Mouse (Mus musculus) megakaryocyte, embryonic 14.5 days (primary cell): ENCODE results near the gene Sh3d19.

Experiments
- FLI1 ChIP-seq: IDR thresholded peaks from 2 replicates; pipeline ENCODE4 v1.6.1; 2012; ENCODE audit warnings: low read length, inconsistent platforms, mixed read lengths
- GATA1 ChIP-seq: IDR thresholded peaks from 3 replicates; pipeline ENCODE4 v1.6.1; 2012; ENCODE audit warnings: mixed read lengths, low read length, inconsistent platforms, borderline replicate concordance

DNA sequence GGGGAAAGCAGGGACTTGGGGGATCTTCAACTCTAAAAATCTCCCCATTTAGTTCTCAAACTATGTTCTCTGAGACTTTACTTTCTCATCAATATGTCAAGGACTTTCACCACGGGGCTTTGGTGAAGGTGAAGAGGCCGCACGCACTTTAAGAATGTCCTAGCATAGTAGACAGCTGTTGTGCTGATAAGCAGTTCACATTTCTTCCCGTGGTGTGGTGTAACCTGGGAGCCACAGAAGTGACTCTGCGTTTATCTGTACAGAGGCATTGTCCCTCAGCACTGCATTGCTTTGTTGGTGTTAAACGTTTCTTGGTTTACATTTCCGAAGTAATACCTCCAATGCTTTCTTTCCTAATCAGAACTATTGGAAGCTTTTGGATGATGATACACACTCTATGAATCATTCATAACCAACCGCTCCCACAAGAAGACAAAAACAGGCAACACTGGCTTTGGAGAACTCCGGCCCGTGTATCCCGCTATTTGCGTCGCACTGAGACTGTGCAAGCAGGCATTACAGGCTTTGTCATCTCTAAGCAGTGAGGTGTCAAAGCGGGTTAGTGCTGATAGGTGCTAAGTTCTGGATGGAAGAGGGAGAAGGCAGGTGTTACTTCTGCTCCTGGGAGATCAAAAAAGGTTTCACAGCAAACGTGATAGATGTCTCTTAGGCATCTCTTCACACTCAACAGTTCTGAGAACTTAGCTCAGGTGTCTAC, 57.9 kb downstream of the Sh3d19 start:
- TF ChIP-seq GATA1: no peak
- no peak for TF ChIP-seq FLI1
